In genomic region chr19:53528752-53529454, GRCm38 (mm10) we compare ENCODE assay signal across 8 mouse cellular contexts. TPM values are rescaled to one million over a fixed set of nuclear protein-coding genes. Genes with fewer than 3 reads are reported as not detected.
DNase-seq lines count a peak whose midpoint lies in the region; ATAC-seq and TF ChIP-seq lines count a peak whose summit lies in the region.

Gene Dusp5, plus strand, starts transcription at chr19:53529109.

- peak; percentile 97 for ATAC-seq in forebrain, embryonic 12.5 days (ENCODE audit: low FRiP score)
- peak; percentile 95 for ATAC-seq in heart, postnatal 0 days (ENCODE audit: insufficient read depth, low read depth)
- peak; percentile 90 for ATAC-seq in liver, embryonic 16.5 days (ENCODE audit: low read depth)
- peak; percentile 95 for ATAC-seq in neural tube, embryonic 13.5 days (ENCODE audit: low read depth)

- TF ChIP-seq CTCF in CH12.LX (conservative IDR thresholded peaks at IDR 0.05 in 1 of 2, IDR thresholded peaks at IDR 0.05 in 1 of 2; ENCODE audit: low read depth in 2 of 2, low read length in 2 of 2) = peak in 1 of 2 experiments; percentile 42; a peak in 2 of 4 replicates
- peak; percentile 23; the same call in 1 of the 2 replicates for TF ChIP-seq CTCF in heart, postnatal 0 days (IDR thresholded peaks at IDR 0.05; ENCODE audit: low read depth)
- no peak for TF ChIP-seq CTCF in testis, adult 2 months (IDR thresholded peaks at IDR 0.05; ENCODE audit: control insufficient read depth, insufficient read depth, insufficient replicate concordance, low read depth, low read length)

- H3K36me3 ChIP-seq in CH12.LX (replicated peaks in 1 of 2; ENCODE audit: control insufficient read depth in 1 of 2, insufficient read depth in 1 of 2, low read length in 1 of 2) = peaks cover 2 to 10% of the 10 kb centered on the region in 2 experiments
- no peaks in the 10 kb centered on the region for H3K36me3 ChIP-seq in forebrain, embryonic 12.5 days (replicated peaks)
- peaks cover 5% of the 10 kb centered on the region; the same call in 1 of the 2 replicates for H3K36me3 ChIP-seq in heart, postnatal 0 days (replicated peaks; ENCODE audit: control insufficient read depth, insufficient read depth, low read length)
- H3K36me3 ChIP-seq in liver, embryonic 16.5 days (ENCODE audit: control insufficient read depth, insufficient read depth) = no peaks in the 10 kb centered on the region
- H3K36me3 ChIP-seq in neural tube, embryonic 13.5 days = no peaks in the 10 kb centered on the region
- no peaks in the 10 kb centered on the region for H3K36me3 ChIP-seq in testis, adult 2 months (ENCODE audit: control insufficient read depth, insufficient read depth, low read length)

- H3K27ac ChIP-seq in CH12.LX (ENCODE audit: insufficient read depth, low read depth) = peak within 1 kb of the TSS; percentile 45
- peak within 1 kb of the TSS; percentile 66 for H3K27ac ChIP-seq in forebrain, embryonic 12.5 days
- H3K27ac ChIP-seq in heart, postnatal 0 days (ENCODE audit: low read depth) = peak within 1 kb of the TSS; percentile 75
- H3K27ac ChIP-seq in liver, embryonic 16.5 days (ENCODE audit: low read length) = no peak within 1 kb of the TSS; the same call in 1 of the 2 replicates
- H3K27ac ChIP-seq in neural tube, embryonic 13.5 days (replicated peaks) = 0 out of 2 replicates have a peak within 1 kb of the TSS, but pooled peaks have one; percentile 18
- no peak within 1 kb of the TSS for H3K27ac ChIP-seq in testis, adult 2 months (ENCODE audit: control insufficient read depth, insufficient read depth, low read depth, low read length)

- peaks cover 5 to 49% of the 10 kb centered on the region in 2 experiments for H3K4me1 ChIP-seq in CH12.LX (ENCODE audit: control insufficient read depth in 1 of 2, insufficient read depth in 2 of 2)
- peaks cover 26% of the 10 kb centered on the region for H3K4me1 ChIP-seq in forebrain, embryonic 12.5 days
- H3K4me1 ChIP-seq in heart, postnatal 0 days (ENCODE audit: control insufficient read depth, insufficient read depth) = peaks cover 32% of the 10 kb centered on the region
- peaks cover 18% of the 10 kb centered on the region for H3K4me1 ChIP-seq in liver, embryonic 16.5 days (ENCODE audit: control insufficient read depth, low read depth, low read length)
- H3K4me1 ChIP-seq in neural tube, embryonic 13.5 days (replicated peaks) = peaks cover 22% of the 10 kb centered on the region
- H3K4me1 ChIP-seq in testis, adult 2 months (ENCODE audit: control insufficient read depth, insufficient read depth, low read length) = peaks cover 12% of the 10 kb centered on the region

- dilution Hi-C loops in CH12.LX (cut with MboI; ENCODE audit: extremely low pct_ligation_motif_present, extremely low pct_unique_long_range_greater_than_20kb, low sequenced_read_pairs) = no loop called here

- no peak; the same call in 1 of the 2 replicates for TF ChIP-seq EP300 in CH12.LX (IDR thresholded peaks at IDR 0.05; ENCODE audit: low read length)
- TF ChIP-seq EP300 in heart, postnatal 0 days (IDR thresholded peaks at IDR 0.05; ENCODE audit: low read depth) = no peak

- H3K4me3 ChIP-seq in CH12.LX (replicated peaks in 1 of 3; ENCODE audit: low read depth in 2 of 3, low read length in 2 of 3, poor library complexity in 1 of 3) = peak within 1 kb of the TSS; percentile 73 to 89 (median 82)
- peak within 1 kb of the TSS; percentile 63 for H3K4me3 ChIP-seq in forebrain, embryonic 12.5 days (replicated peaks)
- H3K4me3 ChIP-seq in heart, postnatal 0 days (ENCODE audit: low read depth, low read length) = peak within 1 kb of the TSS; percentile 71
- H3K4me3 ChIP-seq in liver, embryonic 16.5 days (ENCODE audit: low read depth, low read length) = peak within 1 kb of the TSS; percentile 70
- H3K4me3 ChIP-seq in neural tube, embryonic 13.5 days = peak within 1 kb of the TSS; percentile 64
- peak within 1 kb of the TSS; percentile 89 for H3K4me3 ChIP-seq in testis, adult 2 months (ENCODE audit: control insufficient read depth, low read depth, low read length)

- under 1% methylated on average over 82 of the region's 84 CpGs for WGBS in forebrain, embryonic 12.5 days
- WGBS in heart, postnatal 0 days = under 1% methylated on average over 79 of the region's 84 CpGs
- WGBS in liver, embryonic 16.5 days (ENCODE audit: insufficient replicate concordance) = under 1% methylated on average over 70 of the region's 84 CpGs
- under 1% methylated on average over 81 of the region's 84 CpGs for WGBS in neural tube, embryonic 13.5 days

- peak within 1 kb of the TSS; percentile 93 for H3K4me2 ChIP-seq in CH12.LX (ENCODE audit: insufficient read depth, low read depth, poor library complexity, severe bottlenecking)
- peak within 1 kb of the TSS; percentile 80 for H3K4me2 ChIP-seq in forebrain, embryonic 12.5 days
- peak within 1 kb of the TSS; percentile 86 for H3K4me2 ChIP-seq in heart, postnatal 0 days (ENCODE audit: low read depth, low read length)
- H3K4me2 ChIP-seq in liver, embryonic 16.5 days (ENCODE audit: low read depth, low read length) = peak within 1 kb of the TSS; percentile 84
- peak within 1 kb of the TSS; percentile 78 for H3K4me2 ChIP-seq in neural tube, embryonic 13.5 days

- TF ChIP-seq RAD21 in CH12.LX (IDR thresholded peaks at IDR 0.05; ENCODE audit: low read depth, low read length) = peak; percentile 17

- peaks cover 2% of the 10 kb centered on the region for H3K9me3 ChIP-seq in CH12.LX (replicated peaks; ENCODE audit: low read length)
- H3K9me3 ChIP-seq in forebrain, embryonic 12.5 days = no peaks in the 10 kb centered on the region
- H3K9me3 ChIP-seq in heart, postnatal 0 days (replicated peaks; ENCODE audit: control insufficient read depth, low read length) = no peaks in the 10 kb centered on the region
- H3K9me3 ChIP-seq in liver, embryonic 16.5 days (replicated peaks; ENCODE audit: control insufficient read depth, low read length) = no peaks in the 10 kb centered on the region
- no peaks in the 10 kb centered on the region for H3K9me3 ChIP-seq in neural tube, embryonic 13.5 days

- TF ChIP-seq POLR2A in CH12.LX (IDR thresholded peaks at IDR 0.05; ENCODE audit: low read depth, low read length) = peak; percentile 94
- TF ChIP-seq POLR2A in testis, adult 2 months (IDR thresholded peaks at IDR 0.05; ENCODE audit: control insufficient read depth, low read depth, low read length) = peak; percentile 72

- peaks cover 30% of the 10 kb centered on the region for H3K79me2 ChIP-seq in CH12.LX (replicated peaks; ENCODE audit: control insufficient read depth, extremely low read depth, insufficient read depth, poor library complexity, severe bottlenecking)

- peak within 1 kb of the TSS; percentile 82 for H3K9ac ChIP-seq in CH12.LX (ENCODE audit: insufficient read depth, low read depth)
- peak within 1 kb of the TSS; percentile 64 for H3K9ac ChIP-seq in forebrain, embryonic 12.5 days
- H3K9ac ChIP-seq in heart, postnatal 0 days (replicated peaks; ENCODE audit: low read depth, low read length) = peak within 1 kb of the TSS; percentile 71
- peak within 1 kb of the TSS; percentile 67 for H3K9ac ChIP-seq in liver, embryonic 16.5 days (ENCODE audit: low read depth, low read length)
- peak within 1 kb of the TSS; percentile 74 for H3K9ac ChIP-seq in neural tube, embryonic 13.5 days

- peaks cover 15% of the 10 kb centered on the region for H3K27me3 ChIP-seq in CH12.LX (replicated peaks)
- H3K27me3 ChIP-seq in forebrain, embryonic 12.5 days = peaks cover 45% of the 10 kb centered on the region
- H3K27me3 ChIP-seq in heart, postnatal 0 days (ENCODE audit: control insufficient read depth, insufficient read depth, low read length) = no peaks in the 10 kb centered on the region
- H3K27me3 ChIP-seq in liver, embryonic 16.5 days (ENCODE audit: control insufficient read depth, insufficient read depth, low read depth, low read length) = peaks cover 43% of the 10 kb centered on the region
- peaks cover 37% of the 10 kb centered on the region for H3K27me3 ChIP-seq in neural tube, embryonic 13.5 days
- no peaks in the 10 kb centered on the region; the same call in 1 of the 2 replicates for H3K27me3 ChIP-seq in testis, adult 2 months (ENCODE audit: control insufficient read depth, insufficient read depth, low read length)

- peak; percentile 96 for DNase-seq in CH12.LX (ENCODE audit: extremely low read depth)
- peak; percentile 90 for DNase-seq in c-Kit-positive CD71-positive TER-119-negative erythroid progenitor cells, embryonic 14.5 days (ENCODE audit: low read depth)
- peak; percentile 93 for DNase-seq in heart, postnatal 0 days (ENCODE audit: low spot score)
- DNase-seq in kidney, postnatal 4 days = peak; percentile 99

- in situ Hi-C loops in CH12.LX (cut with MboI; ENCODE audit: low pct_ligation_motif_present, low pct_unique_long_range_greater_than_20kb, low sequenced_read_pairs) = no loop called here

TF ChIP-seq in CH12.LX, 34 proteins besides CTCF, POLR2A, EP300 and RAD21 (continues in another document):
- TF ChIP-seq MAX (IDR thresholded peaks at IDR 0.05; ENCODE audit: low read length) (no peak; the same call in 1 of the 2 replicates), TBP (conservative IDR thresholded peaks at IDR 0.05; ENCODE audit: low read depth, low read length) (peak; percentile 93), JUN (IDR thresholded peaks at IDR 0.05; ENCODE audit: insufficient read depth, low read depth, low read length) (no peak), TCF12 (IDR thresholded peaks at IDR 0.05; ENCODE audit: low read depth, low read length) (peak; percentile 75), ZMIZ1 (IDR thresholded peaks at IDR 0.05; ENCODE audit: low read depth, low read length) (peak; percentile 88), UBTF (IDR thresholded peaks at IDR 0.05; ENCODE audit: low read depth, low read length) (no peak), ELF1 (IDR thresholded peaks at IDR 0.05; ENCODE audit: low read depth, low read length) (peak; percentile 84), CHD2 (IDR thresholded peaks at IDR 0.05; ENCODE audit: low read length) (peak; percentile 19; the same call in 1 of the 2 replicates), NELFE (IDR thresholded peaks at IDR 0.05; ENCODE audit: low read depth, low read length) (peak; percentile 83), SMC3 (IDR thresholded peaks at IDR 0.05; ENCODE audit: low read depth, low read length) (peak; percentile 50), ZNF384 (IDR thresholded peaks at IDR 0.05; ENCODE audit: low read depth, low read length) (no peak), ZKSCAN1 (IDR thresholded peaks at IDR 0.05; ENCODE audit: borderline replicate concordance, low read depth, low read length) (no peak)

RNA-seq across cellular contexts. Expression of gene Dusp5, which starts in this region (rescaled TPM):
- total RNA-seq in CH12.LX (2012; rRNA removed) = 10.6 and 10.9 TPM in 2 replicates
- 13.2 and 15.2 TPM in 2 replicates for total RNA-seq in CH12.LX (2014; rRNA removed)
- 13.8 and 18.2 TPM in 2 replicates for polyA plus RNA-seq in CH12.LX (2012; ENCODE audit: insufficient read length, low read depth)
- 2.8 and 3.0 TPM in 2 replicates for polyA plus RNA-seq in forebrain, embryonic 12.5 days (2016; fragmentation: Nextera tagmentation; extraction: Ambion mirVana)
- 15.9 and 20.8 TPM in 2 replicates for total RNA-seq in heart, postnatal 0 days (2014; rRNA removed; ENCODE audit: low replicate concordance)
- 8.0 and 9.6 TPM in 2 replicates for polyA plus RNA-seq in heart, postnatal 0 days (2015; fragmentation: Nextera tagmentation; extraction: Ambion mirVana)
- 1.9 and 2.3 TPM in 2 replicates for polyA plus RNA-seq in liver, embryonic 16.5 days (2015; fragmentation: Nextera tagmentation; extraction: Ambion mirVana)
- 2.7 TPM in 2 replicates for polyA plus RNA-seq in neural tube, embryonic 13.5 days (2015; fragmentation: Nextera tagmentation; extraction: Ambion mirVana)
- polyA plus RNA-seq in testis, adult 2 months (2012; rRNA removed) = 6.7 and 7.9 TPM in 2 replicates

Comparison
In these comparisons a context has a peak if more than half of its experiments do, and no peak if none do; other contexts are left out.
1. H3K27ac ChIP-seq: peak in CH12.LX (single experiment), forebrain, embryonic 12.5 days (single experiment), heart, postnatal 0 days (single experiment) and neural tube, embryonic 13.5 days (single experiment); none in liver, embryonic 16.5 days (single experiment) and testis, adult 2 months (single experiment).
2. Peak in every context shown above with its lines, with median percentiles within 50 percentile points of each other: DNase-seq, H3K4me2 ChIP-seq, H3K4me3 ChIP-seq, H3K9ac ChIP-seq and ATAC-seq.